Mouse (Mus musculus): Measurements from ENCODE around the gene Crygn.

Gene Crygn

GRCm38 (mm10) chr5:24747533-24747932, 10.3 kb downstream of the Crygn start:
- no peak for DNase-seq (ENCODE audit: low spot score in 2 of 2)

DNA sequence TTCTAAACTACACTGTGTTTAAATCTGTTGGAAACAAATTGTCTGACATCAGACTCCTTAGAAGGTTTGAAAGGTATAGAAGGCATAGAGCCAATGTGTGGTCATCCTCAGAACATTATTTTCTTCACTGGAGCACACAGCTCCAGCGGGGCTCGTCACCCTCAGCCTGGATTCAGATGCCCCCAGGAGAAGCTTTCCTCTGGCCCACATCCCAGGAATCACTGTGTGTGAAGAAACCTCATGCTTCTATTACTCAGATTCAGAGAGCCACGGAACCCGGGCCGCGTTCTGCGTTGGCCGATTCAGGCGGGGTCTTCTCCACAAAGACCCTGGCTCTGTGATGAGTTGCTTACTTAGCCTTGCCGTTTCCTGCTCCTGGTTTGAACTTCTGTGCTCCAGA, 13.9 kb downstream of the Crygn start:
- DNase-seq (ENCODE audit: low spot score in 2 of 2): no peak

GRCm38 (mm10) chr5:24741172-24741885, 16.5 kb downstream of the Crygn start:
- no peak for DNase-seq (ENCODE audit: low spot score in 2 of 2)

GRCm38 (mm10) chr5:24739141-24739753, 18.6 kb downstream of the Crygn start:
- peak in 1 of 2 experiments; percentile 44 for DNase-seq (ENCODE audit: low spot score in 2 of 2)

DNA sequence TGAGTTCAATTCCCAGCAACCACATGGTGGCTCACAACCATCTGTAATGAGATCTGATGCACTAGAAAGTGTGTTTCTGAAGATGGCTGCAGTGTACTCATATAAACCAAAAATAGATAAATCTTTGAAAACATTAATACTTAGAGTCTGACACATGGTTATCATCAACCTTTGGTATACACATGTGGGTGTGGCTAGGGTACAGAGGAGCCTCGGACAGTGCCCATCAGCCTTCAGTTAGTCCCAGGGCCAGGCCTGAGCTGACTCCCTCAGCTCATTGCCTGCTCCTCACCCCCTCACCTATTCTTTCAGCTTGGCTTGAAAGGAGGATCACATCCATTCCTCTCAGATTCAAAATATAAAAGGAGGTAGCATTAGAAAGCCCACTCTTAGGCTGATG, 19.3 kb downstream of the Crygn start:
- DNase-seq (ENCODE audit: low spot score in 2 of 2): no peak

- no peak for DNase-seq (ENCODE audit: low spot score in 2 of 2)
Measured at GRCm38 (mm10) chr5:24737595-24737994, 20.2 kb downstream of the Crygn start.

DNA sequence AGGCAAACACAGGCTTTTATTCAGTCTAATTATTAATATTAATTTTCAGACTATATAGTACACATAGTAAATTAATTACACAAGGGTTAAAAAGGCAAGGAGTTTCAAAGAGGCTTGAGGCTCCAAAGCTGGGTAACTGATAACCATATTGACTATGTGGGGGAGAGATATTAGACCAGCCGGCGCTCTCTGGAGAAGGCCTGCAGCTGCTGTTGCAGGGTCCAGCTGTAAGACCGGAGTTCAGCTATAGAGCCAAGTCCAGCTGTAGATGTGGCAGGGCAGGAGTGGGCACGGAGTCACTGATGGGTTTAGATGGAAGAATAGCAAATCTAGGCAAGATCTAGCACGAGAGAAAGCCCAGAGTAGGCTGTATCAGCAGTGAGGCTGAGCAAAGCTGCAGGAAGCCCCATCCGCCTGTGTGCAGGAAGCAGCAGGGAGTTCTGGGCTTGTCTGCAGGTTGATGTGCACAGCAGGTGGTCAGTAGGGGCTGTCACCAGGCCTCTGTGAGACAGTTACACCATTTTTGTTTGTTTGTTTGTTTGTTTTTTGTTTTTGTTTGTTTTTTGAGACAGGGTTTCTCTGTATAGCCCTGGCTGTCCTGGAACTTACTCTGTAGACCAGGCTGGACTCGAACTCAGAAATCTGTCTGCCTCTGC, 23.9 kb downstream of the Crygn start:
- DNase-seq (ENCODE audit: low spot score in 2 of 2): no peak

GRCm38 (mm10) chr5:24733134-24733533, 24.7 kb downstream of the Crygn start:
- DNase-seq (ENCODE audit: low spot score in 2 of 2): no peak

GRCm38 (mm10) chr5:24730986-24731385, 26.8 kb downstream of the Crygn start:
- no peak for DNase-seq (ENCODE audit: low spot score in 2 of 2)

DNA sequence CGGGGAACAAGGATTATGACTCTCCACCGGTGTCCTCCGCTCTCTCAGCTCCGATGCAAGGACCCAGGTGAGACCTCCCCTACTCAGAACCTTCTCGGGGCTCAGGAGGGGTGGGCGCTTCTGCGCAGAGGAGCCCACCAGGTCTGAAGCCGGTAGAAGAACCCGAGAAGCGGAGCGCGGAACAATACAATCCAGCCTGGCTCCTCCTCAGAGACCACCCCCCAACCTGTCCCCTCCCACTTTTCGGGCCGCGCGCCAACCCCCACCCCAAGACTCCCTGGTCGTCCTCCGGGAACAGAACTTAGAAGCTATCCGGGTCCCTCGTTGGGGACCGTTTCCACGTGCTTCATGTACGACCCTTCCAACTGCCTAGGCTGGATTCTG, 27.3 kb downstream of the Crygn start, which contains the start of gene Wdr86:
Wdr86 (minus strand) TSS at position 240 of the 384 bp plus-strand sequence.
- no peak for DNase-seq (ENCODE audit: low spot score in 2 of 2)

DNA sequence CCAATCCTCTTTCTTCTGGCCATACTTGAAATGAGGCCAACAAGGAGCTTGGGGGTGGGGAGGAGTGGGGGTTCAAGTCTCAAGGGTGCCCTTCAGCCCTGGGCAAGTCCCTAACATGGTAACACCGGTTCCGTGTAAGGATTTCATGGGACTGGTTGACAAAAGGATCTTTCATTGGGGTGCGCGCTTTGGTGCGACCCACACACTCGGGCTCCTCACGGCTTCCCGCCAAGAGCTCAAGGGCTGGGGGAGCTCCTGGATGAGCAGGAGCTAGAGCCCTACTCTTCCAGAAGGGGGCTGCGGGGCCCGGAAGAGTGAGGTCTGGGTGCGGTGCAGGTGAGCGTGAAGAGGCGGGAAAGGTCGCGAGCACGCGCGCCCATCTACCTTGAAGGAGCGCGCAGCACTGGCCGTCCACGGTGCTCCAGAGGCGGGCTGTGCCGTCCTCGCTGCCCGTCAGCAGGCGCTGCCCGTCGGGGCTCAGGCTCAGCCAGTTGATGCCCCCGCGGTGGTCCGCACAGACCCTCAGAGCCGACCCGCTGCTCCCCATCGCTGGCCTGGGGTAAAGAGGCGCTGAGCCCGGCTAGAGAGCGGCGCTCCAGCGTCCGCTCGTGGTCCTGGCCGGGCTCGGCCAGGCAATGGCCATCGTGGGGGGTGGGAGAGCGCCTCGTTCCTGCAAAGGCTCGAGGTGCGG, 27.9 kb downstream of the Crygn start:
- no peak for DNase-seq (ENCODE audit: low spot score in 2 of 2)

DNA sequence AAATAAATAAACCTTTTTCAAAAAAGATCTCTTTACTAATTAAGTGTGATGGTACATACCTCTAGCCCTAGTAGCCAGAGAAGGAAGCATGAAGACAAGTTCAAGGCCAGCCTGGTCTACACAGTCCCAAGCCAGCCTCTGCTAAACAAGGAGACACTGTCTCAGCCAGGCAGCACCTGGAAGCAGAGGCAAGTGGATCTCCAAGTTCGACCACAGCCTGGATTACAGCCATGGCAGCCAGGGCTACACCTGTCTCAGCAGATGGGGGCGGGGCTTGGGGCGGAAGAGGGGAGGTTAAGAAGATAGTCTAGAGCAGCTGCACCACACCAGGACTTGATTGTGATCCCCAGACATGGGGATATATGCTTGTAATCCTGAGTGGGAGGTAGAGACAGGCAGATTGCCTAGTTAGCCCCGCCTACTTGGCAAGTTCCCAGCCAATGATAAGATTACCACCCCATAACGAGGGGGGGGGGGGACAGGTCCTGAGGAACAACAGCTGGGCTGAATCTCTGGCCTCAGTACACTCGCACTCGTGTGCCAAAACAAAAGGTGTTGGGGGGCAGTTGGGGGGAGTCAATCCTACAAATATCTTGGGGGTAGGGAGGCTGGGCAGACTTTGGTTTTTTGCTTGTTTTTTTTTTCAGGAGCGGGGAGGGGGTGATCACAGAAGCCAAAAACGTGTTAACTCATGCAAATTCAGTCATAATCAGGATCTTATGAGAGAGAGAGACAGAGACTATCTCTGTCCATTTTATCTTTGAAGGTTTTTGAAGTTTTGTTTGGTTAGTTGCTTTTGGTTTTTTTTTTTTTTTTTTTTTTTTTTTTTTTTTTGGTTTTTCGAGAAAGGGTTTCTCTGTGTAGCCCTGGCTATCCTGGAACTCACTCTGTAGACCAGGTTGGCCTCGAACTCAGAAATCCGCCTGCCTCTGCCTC, 30.6 kb downstream of the Crygn start:
- DNase-seq (ENCODE audit: low spot score in 2 of 2): no peak

GRCm38 (mm10) chr5:24725897-24726296, 31.9 kb downstream of the Crygn start:
- no peak for DNase-seq (ENCODE audit: low spot score in 2 of 2)

DNA sequence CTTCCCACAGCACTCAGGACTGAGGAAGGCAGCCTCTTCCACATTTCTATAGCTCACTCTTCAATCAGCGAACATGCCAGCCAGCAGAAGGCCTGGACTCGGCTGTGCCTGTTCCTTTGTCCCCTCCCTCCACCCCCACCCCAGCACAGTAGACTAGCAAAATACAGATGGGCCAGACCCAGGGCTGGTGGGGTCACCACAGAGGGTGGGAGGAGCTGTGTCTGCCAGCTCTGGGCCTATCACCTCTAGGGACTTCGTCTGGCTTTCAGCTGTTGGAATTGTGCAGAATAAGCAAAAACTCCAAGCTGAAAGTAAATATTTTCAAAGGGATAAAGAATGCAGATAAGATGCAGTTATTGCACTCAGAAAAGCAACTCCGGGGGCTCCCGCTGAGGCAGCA, 33.0 kb downstream of the Crygn start:
- no peak for DNase-seq (ENCODE audit: low spot score in 2 of 2)

DNA sequence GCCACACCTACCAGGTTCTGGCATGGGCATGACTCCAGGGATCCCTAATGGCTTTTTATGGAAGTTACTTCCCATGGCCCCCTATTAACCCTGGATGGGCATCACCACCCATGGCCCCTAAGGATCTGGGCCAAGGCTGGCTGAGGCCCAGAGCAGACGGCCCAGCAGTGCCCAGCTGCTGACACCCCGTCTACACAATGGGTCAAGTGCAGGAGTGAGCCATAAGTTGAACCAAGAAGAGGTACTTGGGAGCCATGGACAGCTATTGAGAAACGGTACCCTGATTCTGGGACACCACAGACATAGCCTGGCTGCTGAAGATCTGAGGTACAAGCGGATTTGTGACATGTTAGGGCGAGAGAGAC, 33.6 kb downstream of the Crygn start:
- DNase-seq (ENCODE audit: low spot score in 2 of 2): no peak

- DNase-seq (ENCODE audit: low spot score in 2 of 2): no peak
Measured at GRCm38 (mm10) chr5:24723527-24724269, 34.1 kb downstream of the Crygn start.

DNA sequence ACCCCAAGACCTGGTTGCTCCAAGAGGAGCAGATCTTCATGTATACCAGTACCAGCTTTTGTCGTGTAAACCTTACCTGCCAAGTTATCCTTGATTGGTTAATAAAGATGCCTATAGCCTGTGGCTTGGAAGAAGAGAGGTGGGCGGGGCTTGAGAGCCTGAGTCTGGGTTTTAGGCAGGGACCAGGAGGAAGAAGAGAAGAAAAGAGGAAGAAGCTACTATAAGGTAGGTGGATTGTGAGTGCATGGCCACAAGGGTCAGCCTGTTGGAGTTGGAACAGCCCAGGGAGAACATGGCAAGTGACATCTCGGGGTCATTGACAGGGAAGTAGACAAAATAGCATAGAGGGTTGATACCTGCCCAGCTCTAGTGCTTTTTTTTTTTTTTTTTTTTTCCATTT, 38.0 kb downstream of the Crygn start:
- no peak for DNase-seq (ENCODE audit: low spot score in 2 of 2)

GRCm38 (mm10) chr5:24718076-24718475, 39.7 kb downstream of the Crygn start:
- DNase-seq (ENCODE audit: low spot score in 2 of 2): no peak

DNA sequence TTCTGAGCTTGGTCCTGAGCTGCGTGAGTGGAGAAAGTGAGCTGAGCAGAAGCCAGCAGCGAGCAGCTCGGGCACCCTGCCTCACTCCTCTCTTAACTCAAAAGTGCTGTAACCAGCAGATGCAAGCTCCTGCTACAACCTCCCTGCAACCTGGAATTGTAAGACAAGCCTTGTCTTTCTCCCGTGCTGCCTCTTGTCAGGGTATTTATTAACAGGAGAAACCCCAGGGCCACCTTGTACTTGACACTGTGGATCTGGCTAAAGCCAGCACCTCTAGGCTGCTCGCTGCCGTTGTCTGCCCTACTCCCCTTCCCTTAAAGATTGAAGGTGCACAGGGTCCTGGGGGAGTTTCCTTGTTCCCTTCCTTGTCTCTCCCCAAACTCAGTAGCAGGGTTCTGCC, 43.8 kb downstream of the Crygn start:
- no peak for DNase-seq (ENCODE audit: low spot score in 2 of 2)

DNA sequence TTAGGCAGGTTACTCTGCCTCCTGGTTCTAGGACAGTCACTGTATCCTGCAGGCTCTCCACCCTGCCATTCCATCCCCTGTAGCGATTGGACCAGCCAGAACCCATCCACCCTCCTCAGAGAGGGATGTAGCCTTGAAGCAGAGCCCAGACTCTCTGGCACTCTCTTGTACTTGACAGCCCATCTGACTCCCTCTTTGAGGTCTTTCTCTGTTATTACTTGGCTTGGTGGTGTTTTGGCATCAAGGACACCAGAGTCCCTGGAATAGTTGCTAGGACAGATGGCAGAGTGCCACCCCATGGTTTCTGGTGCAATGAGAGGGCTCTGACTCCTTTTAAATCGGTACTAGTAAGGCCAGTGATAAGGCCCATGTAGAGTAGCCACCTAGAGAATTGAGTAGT, 44.6 kb downstream of the Crygn start:
- no peak for DNase-seq (ENCODE audit: low spot score in 2 of 2)

DNA sequence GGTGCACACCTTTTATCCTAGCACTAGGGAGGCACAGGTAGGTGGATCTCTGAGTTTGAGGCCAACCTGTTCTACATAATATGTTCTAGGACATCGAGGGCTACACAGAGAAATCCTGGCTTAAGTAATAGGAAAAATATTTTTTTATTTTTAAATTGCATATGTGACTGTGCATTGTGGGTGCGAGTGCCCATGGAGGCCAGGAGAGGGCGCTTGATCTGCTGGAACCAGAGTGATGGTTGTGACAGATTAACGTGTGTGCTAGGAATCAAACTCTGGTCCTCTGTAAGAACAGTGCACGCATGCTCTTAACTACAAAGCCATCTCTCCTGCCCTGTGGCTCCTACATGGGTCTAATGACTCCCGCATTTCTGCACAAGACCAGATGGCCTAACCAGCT, 46.2 kb downstream of the Crygn start:
- DNase-seq (ENCODE audit: low spot score in 2 of 2): no peak

Measured in frontal cortex, postnatal 14 days (tissue).